Mouse (Mus musculus) olfactory bulb, adult 2 months (tissue): ENCODE data around the gene Tlr5.

Experiments used
- CTCF ChIP-seq: fragments of 200-500 bp; IDR thresholded peaks from 2 replicates; pipeline ENCODE4 v1.5.1; 2012; ENCODE audit warnings: low read depth, mild to moderate bottlenecking, low read length, moderate library complexity; ENCODE audit not compliant: insufficient read depth
- POLR2A ChIP-seq: fragments of 200-500 bp; IDR thresholded peaks from 2 replicates; pipeline ENCODE4 v1.6.1; 2012; ENCODE audit warnings: mild to moderate bottlenecking, low read depth, low read length, moderate library complexity; ENCODE audit not compliant: insufficient read depth

- TF ChIP-seq POLR2A (no peak), CTCF (no peak)
Observed at GRCm38 (mm10) chr1:182916166-182916565, 38.4 kb upstream of the Tlr5 start.
